8 mouse cellular contexts compared by ENCODE assay signal in the genomic region with DNA sequence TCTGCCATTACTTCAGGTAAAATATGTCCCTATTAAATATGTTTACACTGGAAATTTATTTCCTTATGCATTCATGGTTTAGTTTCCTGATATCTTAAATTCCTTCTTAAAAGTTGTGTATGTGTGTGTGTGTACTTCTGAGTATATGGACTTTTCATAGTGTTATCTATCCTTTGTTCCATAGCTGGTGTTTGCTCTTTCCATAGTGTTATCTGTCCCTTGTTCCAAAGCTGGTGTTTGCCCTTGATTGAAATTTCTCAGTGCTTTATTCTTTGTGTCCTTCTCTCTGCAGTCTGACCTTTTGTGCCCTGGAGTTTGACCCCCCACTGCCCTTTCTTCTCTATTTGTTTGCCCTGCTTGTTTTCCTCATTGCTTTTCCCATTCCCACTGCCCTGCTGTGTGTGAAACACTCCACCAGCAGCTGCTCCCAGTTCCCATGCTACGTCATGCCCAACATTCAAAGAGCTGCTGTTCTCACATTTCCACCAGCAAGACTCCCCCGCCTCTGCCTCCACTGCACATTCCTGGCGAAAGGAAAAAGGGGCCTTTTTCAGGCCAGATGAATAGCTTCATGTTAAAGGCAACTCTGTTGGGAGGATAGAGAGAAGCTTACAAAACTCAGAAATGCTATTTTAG.
DNase-seq lines count a peak whose midpoint lies in the region; ATAC-seq lines count a peak whose summit lies in the region.

No protein-coding gene starts in this region.

- H3K9me3 ChIP-seq in forebrain, embryonic 14.5 days (replicated peaks; ENCODE audit: control insufficient read depth, low read length) = no peaks in the 10 kb centered on the region
- H3K9me3 ChIP-seq in liver, embryonic 12.5 days (replicated peaks) = no peaks in the 10 kb centered on the region

- H3K27me3 ChIP-seq in forebrain, embryonic 14.5 days (replicated peaks; ENCODE audit: control insufficient read depth, insufficient read depth, low read length) = no peaks in the 10 kb centered on the region
- H3K27me3 ChIP-seq in liver, embryonic 12.5 days (replicated peaks) = no peaks in the 10 kb centered on the region

- H3K9ac ChIP-seq in forebrain, embryonic 14.5 days (ENCODE audit: low read length) = no peak overlapping the region
- no peak overlapping the region for H3K9ac ChIP-seq in liver, embryonic 12.5 days

- 38% methylated on average over 3 of the region's 3 CpGs for WGBS in forebrain, embryonic 14.5 days
- 23% methylated on average over 3 of the region's 3 CpGs for WGBS in liver, embryonic 12.5 days (ENCODE audit: insufficient replicate concordance)

- no peak overlapping the region for H3K4me2 ChIP-seq in forebrain, embryonic 14.5 days (ENCODE audit: low read length)
- H3K4me2 ChIP-seq in liver, embryonic 12.5 days = no peak overlapping the region

- no peaks in the 10 kb centered on the region for H3K4me1 ChIP-seq in forebrain, embryonic 14.5 days (ENCODE audit: control insufficient read depth, insufficient read depth, low read length)
- no peaks in the 10 kb centered on the region for H3K4me1 ChIP-seq in liver, embryonic 12.5 days

- intact Hi-C loops in heart, postnatal 25 days (cut with DNase I) = no loop called here

- peak; percentile 85 for DNase-seq in heart, adult 11 months
- DNase-seq in heart, postnatal 25 days (ENCODE audit: low spot score) = no peak
- DNase-seq in forebrain, embryonic 14.5 days (ENCODE audit: low spot score) = peak; percentile 72
- DNase-seq in kidney, postnatal 14 days = peak; percentile 7
- peak; percentile 70 for DNase-seq in neural tube, embryonic 10.5 days (ENCODE audit: extremely low spot score, low spot score)
- DNase-seq in thymus, postnatal 0 days (ENCODE audit: low spot score) = no peak
- DNase-seq in ovary, postnatal 36 days (ENCODE audit: low spot score) = no peak

- no peaks in the 10 kb centered on the region for H3K36me3 ChIP-seq in forebrain, embryonic 14.5 days (ENCODE audit: control insufficient read depth, insufficient read depth, low read length)
- H3K36me3 ChIP-seq in liver, embryonic 12.5 days = no peaks in the 10 kb centered on the region

- H3K27ac ChIP-seq in forebrain, embryonic 14.5 days (ENCODE audit: low read depth, low read length) = no peak overlapping the region
- no peak overlapping the region for H3K27ac ChIP-seq in liver, embryonic 12.5 days

- no peak overlapping the region for H3K4me3 ChIP-seq in forebrain, embryonic 14.5 days (ENCODE audit: low read depth, low read length)
- H3K4me3 ChIP-seq in liver, embryonic 12.5 days = no peak overlapping the region

- ATAC-seq in forebrain, embryonic 14.5 days = peak; percentile 97
- peak; percentile 58 for ATAC-seq in liver, embryonic 12.5 days

Comparison
In these comparisons a context has a peak if more than half of its experiments do, and no peak if none do; other contexts are left out.
1. DNase-seq: peak in heart, adult 11 months (single experiment), forebrain, embryonic 14.5 days (single experiment), kidney, postnatal 14 days (single experiment) and neural tube, embryonic 10.5 days (single experiment); none in heart, postnatal 25 days (single experiment), thymus, postnatal 0 days (single experiment) and ovary, postnatal 36 days (single experiment).